Mouse (Mus musculus): Measurements from ENCODE around the gene Ehd4.

DNA sequence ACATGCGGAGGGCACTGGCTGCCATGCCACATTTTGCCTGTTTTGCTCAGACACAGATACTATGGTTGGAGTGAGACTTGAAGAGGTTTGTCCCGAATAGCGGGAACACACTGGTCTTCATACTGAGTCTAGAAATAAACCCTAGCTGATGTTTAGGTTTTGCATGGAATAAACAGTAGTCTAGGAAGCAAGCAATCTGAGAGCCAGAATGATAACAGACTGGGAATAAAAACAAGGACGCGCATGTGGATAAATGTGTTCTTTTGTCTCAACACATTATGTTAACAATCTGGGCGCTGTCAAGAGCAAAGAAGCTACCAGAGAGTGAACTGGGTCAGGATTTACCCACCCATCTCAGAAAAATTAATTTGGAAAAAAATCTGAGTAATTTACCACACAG lies 31.4 kb downstream of the Ehd4 start:
- no peak for TF ChIP-seq POLR2A (IDR thresholded peaks at IDR 0.05; ENCODE audit: low read depth, low read length)
- TF ChIP-seq CTCF (IDR thresholded peaks at IDR 0.05; ENCODE audit: borderline replicate concordance, insufficient read depth, low read length), result no peak

All from embryonic fibroblast, embryonic 13.5 days (primary cell).